Mouse (Mus musculus): Measurements from ENCODE around the gene Ssh2.

GRCm38 (mm10) chr11:77490451-77490850, 274.4 kb downstream of the Ssh2 start:
- TF ChIP-seq TAL1 (IDR thresholded peaks at IDR 0.05; ENCODE audit: low read length), result no peak
- TF ChIP-seq GATA1 (IDR thresholded peaks at IDR 0.05; ENCODE audit: low read length), result no peak
